Mouse (Mus musculus) frontal cortex, postnatal 10 days (tissue): ENCODE data around the gene Rhbdf2.
"Not testable (repeated sequence)": the region's sequence is repeated elsewhere in the genome, so short reads cannot be mapped to it uniquely, and the experiment has no call there.

Experiments
- DNase-seq, 2 experiments: peaks; one replicate each; pipeline ENCODE4 v3.0.0; 2022; ENCODE audit warnings: low spot score in 2 of 2, mixed read lengths in 1 of 2

Rhbdf2 gene

DNA sequence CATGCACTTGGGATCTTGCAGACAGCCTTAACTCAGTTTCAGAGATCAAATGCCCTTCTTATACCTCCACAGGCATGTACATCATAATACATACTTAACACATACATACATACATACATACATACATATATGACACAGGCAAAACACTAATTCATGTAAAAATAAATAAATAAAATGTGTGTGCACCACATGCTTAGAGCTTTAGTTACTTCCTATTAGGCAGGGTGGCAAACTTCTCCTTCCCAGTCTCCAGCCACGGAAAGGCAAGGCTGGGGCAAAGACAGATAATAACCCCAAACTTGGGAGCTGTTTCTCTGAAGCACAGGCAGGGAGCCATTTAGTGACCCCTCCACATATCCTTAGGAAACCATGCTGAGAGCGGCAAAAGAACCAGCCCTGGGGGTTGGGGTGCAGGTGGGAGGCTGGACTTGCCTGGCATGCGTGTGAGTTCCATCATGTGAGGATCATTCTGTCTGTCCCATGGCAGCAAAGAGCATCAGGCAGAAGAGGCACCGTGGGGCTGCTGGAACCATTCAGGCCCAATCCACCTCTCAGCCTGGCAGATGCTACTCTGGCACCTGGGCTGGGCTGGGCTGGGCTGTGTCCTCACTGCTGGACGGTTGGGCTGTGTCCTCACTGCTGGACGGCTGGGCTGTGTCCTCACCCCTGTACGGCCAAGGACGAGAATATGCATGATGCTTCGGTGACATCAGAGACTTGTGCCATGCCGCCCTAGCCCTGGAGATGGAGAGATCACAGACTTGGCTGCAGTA lies at the start of gene Rhbdf2:
Gene Rhbdf2, minus strand, starts transcription at position 721 of the 773 bp plus-strand sequence.
- no peak for DNase-seq

DNA sequence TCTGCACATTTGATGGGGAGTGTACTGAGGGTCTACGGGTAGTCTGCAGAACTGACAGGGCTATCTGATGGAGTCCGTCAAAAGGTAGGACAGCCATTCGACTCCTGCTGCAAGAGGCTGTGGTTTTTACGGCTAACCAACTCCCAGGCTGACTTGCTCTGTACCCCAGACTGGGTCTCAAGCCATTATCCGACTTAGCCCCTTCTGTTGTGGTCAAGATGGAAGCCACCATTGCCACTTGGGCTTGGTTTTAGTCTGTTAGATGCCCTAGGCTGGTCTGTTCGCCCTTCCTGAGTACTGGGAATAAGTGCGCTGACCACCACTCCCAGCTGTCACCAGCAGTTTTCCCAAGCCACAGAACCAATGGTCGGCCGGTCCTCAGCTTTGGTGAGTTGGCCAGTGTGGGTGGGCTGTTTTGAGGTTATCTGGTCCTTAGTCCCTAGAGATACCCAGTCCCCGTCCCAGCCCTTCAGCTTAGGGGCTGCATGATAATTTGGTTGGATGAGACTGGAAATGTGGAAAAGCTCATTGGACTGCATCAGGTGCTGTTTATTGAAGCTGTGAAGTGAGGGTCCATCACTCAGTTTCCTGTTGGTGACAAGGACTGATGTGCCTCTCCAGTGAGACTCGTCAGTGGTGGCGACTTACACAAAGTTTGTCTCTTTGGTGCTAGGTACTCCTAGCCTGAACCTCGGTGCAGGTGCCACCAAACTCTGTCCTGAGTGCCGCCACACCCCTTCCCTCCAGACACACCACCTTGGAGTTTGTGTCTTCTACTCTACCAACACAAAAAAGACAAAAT lies 49.6 kb upstream of the Rhbdf2 start:
- DNase-seq, result no peak

DNA sequence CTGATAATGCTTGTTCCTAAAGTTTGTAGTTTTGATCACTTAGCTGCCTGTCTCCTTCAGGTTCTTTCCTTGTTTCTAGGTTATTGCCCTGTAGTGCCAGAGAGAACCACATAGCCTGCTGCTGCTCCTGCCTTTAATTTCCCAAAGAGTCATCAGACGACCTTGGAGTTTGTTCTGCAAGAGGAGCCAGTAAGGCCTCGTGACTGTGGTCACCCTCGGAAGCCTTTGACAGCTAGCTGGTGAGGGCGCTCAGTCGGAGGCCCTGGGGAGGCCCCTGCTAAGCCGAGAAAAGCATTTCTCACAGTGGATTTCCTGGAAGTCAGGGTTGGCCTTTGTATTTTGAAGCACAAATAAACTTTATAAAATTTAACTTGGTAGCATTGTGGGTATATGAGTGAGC lies 48.6 kb upstream of the Rhbdf2 start:
- not testable (repeated sequence) for DNase-seq

GRCm38 (mm10) chr11:116674616-116675379 lies 48.0 kb upstream of the Rhbdf2 start:
- DNase-seq, result no peak

GRCm38 (mm10) chr11:116673410-116673809 lies 46.6 kb upstream of the Rhbdf2 start:
- DNase-seq, result no peak

DNA sequence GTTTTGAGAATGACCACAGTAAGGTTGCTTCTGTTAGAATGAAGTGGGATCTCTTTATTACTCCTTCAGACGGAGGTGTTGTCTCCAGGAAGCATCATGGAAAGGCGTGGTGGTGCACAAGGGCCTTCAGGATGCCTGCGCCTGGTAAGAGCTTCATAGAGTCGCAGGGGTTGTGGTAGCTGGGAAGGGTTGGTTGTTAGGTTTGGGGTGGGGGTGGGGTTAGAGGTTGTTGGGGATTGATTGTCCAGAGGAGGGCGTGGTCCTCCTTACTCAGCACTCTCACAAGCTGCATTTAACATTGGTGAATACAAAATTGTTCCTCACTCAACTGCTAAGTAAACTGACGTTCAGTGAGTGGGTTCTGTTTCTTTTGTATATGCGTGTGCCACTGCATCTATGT lies 45.8 kb upstream of the Rhbdf2 start:
- no peak for DNase-seq

DNA sequence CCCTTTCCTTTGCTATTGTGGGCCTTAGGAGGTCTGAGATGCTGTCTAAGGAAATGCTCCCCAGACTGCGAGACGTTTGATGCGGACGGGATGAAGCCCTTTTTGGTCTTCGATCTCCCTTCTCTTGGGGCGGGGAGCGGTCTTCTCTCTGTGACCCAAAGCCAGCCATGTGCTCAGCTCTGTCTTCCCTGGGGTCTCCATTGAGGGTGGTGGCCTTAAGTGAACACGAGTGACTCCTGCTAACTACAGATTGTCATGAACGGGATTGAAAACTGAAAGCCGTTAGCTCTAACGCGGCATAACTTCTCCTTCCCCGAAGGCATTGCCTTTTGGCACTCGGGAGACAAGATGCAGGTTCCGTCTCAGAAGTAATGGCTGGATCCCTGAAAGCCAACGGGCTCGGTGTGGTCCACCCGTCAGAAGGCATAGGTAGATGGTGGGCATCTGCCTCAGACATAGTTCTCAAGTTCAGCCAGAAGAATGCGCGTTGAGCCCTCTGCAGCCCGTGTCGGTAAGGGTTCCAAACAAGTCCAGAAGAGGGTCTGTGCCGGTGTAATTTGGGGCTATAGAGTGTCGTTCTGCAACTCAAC lies 45.1 kb upstream of the Rhbdf2 start:
- no peak for DNase-seq

DNA sequence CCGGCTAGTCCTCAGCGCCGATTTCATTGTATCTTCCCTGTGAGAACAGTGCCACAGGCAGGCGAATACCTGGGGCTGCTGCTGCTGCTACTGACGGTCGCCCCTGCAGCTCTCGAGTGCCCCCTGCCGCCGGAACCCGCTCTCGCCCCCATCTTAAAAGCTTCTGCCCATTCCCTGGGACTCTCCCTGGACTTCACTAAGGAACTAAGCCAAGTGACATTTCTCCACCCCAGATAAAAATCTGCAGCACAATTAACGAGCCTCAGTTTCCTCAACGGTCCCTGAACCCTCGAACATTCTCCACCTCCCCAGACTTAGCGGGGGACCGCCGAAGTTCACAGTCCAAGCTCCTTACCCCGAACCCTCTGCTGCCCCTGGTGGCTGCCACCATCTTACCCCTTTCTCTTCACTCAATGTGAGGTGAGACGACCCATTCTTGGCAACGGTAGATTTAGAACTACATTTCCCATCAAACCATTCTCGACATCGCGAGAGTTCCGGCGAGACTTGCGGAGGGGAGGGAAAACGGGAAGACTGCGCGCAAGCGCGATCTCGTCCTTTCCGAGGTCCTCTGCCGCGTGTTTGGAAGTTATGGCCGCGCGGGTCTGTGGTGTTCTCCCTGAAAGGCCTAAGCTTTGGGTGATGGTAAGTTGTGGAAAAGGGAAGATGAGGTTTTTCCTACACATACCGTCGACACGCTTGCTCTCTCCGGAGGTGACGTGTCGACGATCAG lies 44.5 kb upstream of the Rhbdf2 start:
- peak; percentile 95 to 96 for DNase-seq

DNA sequence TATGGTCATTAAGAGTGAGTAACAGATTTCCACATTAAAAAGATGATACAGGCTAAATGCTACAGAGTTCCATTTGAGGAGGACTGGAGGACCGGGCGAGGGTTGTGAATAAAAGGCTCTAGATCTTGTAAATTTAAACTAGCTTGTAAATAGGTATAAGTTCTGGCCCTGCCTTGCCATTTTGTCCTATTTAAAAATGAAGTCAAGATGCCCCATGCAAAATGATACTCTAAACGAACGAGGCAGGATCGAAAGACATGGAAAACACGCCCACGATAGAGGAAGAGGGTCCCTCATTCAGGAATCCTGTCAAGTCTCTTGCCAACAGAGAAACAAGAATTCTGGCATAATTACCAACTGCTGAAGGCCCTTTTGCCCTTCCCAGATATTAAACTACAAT lies 43.6 kb upstream of the Rhbdf2 start:
- no peak for DNase-seq

DNA sequence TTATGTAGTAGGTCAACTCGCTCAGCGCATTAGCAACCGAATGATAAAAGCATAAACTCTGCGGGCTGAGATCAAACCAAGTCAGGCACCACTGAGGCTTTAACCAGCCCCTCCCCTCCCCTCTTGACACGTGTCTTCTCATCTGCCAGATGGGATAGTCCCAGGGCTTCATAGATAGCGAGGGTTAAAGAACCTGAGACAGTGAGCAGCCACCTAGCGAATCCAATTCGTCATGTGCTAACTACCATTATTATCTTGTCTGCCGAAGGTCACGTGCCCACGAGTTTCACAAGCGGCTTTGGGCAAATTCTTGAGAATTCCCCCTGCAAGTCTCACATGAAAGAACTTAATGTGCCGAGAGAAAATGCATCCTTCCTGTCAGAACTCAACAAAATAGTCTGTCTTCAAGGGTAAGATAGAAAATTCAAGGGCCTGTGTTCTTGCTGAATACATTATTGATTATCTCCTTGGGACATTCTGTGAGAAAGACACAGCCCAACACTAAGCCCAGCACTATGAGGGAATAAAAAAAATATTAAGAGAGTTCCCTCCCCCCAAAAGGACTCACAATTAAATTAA lies 43.1 kb upstream of the Rhbdf2 start:
- no peak for DNase-seq

- no peak for DNase-seq
Measured at GRCm38 (mm10) chr11:116669316-116669715, 42.5 kb upstream of the Rhbdf2 start.

- no peak for DNase-seq
Measured at GRCm38 (mm10) chr11:116668839-116669238, 42.0 kb upstream of the Rhbdf2 start.

DNA sequence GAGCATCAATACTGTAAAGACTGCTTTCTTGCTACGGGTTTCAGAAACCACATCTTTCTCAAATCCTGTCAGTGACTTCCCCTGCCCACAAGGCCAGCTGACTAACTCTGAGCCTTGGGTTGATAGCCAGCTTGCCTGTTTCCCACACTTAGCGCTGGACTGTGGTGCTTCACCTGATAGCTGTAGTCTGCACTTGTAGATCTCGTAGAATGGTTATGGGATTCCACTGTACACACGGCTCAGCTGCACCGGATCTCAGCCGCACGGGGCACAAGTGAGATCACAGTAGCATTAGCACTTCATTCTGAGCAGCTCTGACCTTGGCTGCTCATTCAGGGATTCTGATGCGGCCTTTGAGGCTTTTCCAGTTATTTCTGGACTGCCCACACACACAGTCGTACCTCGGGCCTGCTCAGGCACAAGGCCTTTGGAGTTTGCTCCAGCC lies 41.6 kb upstream of the Rhbdf2 start:
- no peak for DNase-seq

DNA sequence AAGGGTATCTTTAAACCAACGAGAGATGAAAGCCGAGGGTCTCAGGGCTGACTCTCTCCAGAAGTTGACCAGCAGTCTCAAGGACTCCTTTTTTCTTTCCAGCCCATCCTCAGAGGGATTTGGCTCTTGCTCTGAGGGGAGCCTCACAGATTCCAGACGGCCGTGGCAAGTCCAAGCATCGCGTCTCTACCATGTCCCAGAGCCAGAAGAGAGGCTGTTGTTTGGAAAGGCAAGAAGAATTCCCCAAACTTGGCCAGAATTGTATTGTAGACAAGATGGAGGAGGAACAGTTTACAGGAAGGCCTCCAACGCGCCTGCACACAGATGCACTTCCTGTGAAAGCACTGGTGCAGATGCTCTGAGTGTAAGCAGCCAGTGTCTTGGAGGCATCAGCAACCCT lies 41.1 kb upstream of the Rhbdf2 start:
- DNase-seq, result no peak

DNA sequence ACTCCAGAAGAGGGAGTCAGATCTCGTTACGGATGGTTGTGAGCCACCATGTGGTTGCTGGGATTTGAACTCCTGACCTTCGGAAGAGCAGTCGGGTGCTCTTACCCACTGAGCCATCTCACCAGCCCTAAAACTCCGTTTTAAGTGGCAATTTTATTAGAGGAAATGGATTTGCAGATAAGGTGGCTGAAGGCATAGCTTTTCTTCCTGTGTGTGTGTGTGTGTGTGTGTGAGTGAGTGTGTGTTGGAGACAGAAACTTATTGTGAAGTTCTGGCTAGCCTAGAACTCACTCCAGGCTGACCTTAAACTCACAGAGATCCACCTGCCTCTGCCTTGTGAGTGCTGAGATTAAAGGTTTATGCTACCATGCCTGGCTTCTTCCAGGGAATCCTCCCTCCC lies 40.2 kb upstream of the Rhbdf2 start:
- not testable (repeated sequence) for DNase-seq

GRCm38 (mm10) chr11:116666566-116666965 lies 39.7 kb upstream of the Rhbdf2 start:
- no peak for DNase-seq

- no peak for DNase-seq
Measured at GRCm38 (mm10) chr11:116665289-116665688, 38.5 kb upstream of the Rhbdf2 start.

- DNase-seq, result no peak
Measured at GRCm38 (mm10) chr11:116661948-116662377, 35.1 kb upstream of the Rhbdf2 start.

DNA sequence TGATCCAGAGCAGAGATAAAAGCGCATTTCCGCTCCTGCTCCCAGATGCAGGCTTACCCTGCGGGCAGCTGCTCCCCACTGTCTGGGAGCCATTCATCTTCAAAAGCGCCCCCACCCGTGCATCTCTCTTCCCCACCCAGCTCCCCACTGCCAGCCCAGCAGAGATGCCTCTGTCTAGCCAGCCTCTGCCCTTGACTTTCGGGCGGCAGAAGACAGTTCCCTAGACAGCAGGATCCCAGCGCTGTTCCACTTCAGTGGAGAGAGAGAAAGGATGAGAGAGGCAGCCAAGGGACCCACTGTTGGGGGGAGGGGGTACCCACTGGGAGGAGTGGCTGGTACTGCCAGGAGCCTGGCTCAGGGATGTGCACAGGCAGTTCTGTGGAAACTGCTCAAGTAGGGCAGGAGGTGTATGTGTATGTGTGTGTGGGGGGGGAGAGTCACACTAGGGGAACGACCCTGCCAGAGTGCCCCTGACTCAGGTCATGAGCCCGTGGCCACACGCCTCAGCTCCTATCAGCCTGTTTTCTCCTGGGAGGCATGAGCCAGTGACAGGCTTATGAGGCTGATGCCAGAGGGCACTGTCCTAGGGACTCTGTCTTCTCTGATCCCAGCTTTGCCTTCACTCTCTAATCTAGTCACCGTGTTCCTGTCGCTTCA lies 34.6 kb upstream of the Rhbdf2 start:
- DNase-seq, result peak; percentile 53 to 59

- no peak for DNase-seq
Measured at GRCm38 (mm10) chr11:116660181-116660580, 33.4 kb upstream of the Rhbdf2 start.
